In the genomic region with DNA sequence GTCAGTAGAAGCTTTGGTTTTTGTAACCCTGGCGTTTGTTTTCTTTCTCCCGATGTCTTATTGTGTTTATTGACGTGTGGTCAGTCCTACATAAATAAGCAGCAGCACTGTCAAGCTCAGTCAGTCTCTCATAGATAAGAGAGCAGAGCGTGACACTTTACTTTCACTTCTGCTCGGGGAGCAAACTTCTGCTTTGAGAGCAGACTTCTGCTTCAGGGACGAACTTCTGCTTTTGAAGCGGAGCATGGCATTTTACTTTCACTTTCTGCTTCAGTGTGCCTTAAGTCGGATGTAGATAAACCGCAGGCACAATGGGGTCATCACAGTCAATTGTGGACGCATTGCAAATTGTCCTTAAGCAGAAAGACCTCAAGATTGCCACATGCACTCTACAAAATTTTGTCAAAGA, we compare ENCODE assay signal across 8 mouse cellular contexts.
DNase-seq lines count a peak whose midpoint lies in the region; ATAC-seq and TF ChIP-seq lines count a peak whose summit lies in the region.

No protein-coding gene starts in this region.

- H3K4me3 ChIP-seq in MEL (ENCODE audit: control insufficient read depth in 1 of 2, insufficient read depth in 1 of 2, low read depth in 2 of 2, low read length in 2 of 2): peak overlapping the region; percentile 58 to 64
- no peak overlapping the region for H3K4me3 ChIP-seq in hindbrain, embryonic 10.5 days
- H3K4me3 ChIP-seq in midbrain, postnatal 0 days (ENCODE audit: low read depth, low read length): no peak overlapping the region

- 0 out of 4 replicates have a peak, but pooled peaks of 1 of the 2 experiments have one; percentile 7 for TF ChIP-seq EP300 in MEL (IDR thresholded peaks at IDR 0.05; ENCODE audit: low read depth in 1 of 2, low read length in 2 of 2)

- H3K79me2 ChIP-seq in MEL (ENCODE audit: control insufficient read depth, insufficient read depth, low read length, poor library complexity): no peaks in the 10 kb centered on the region

- peak overlapping the region; percentile 57 for H3K9ac ChIP-seq in MEL (ENCODE audit: control insufficient read depth, low read depth, low read length, poor library complexity, severe bottlenecking)
- H3K9ac ChIP-seq in midbrain, postnatal 0 days (replicated peaks; ENCODE audit: low read length, poor library complexity, severe bottlenecking): no peak overlapping the region

- no peak for TF ChIP-seq CTCF in MEL (IDR thresholded peaks at IDR 0.05 in 2 of 3, conservative IDR thresholded peaks at IDR 0.05 in 1 of 3; ENCODE audit: control insufficient read depth in 1 of 3, insufficient read depth in 1 of 3, low read depth in 2 of 3, low read length in 3 of 3, poor library complexity in 1 of 3, severe bottlenecking in 1 of 3)
- no peak for TF ChIP-seq CTCF in midbrain, postnatal 0 days (IDR thresholded peaks at IDR 0.05)

- H3K4me1 ChIP-seq in MEL (ENCODE audit: control insufficient read depth in 1 of 2, insufficient read depth in 2 of 2, low read length in 2 of 2): no peaks in the 10 kb centered on the region
- no peaks in the 10 kb centered on the region for H3K4me1 ChIP-seq in hindbrain, embryonic 10.5 days (replicated peaks)
- no peaks in the 10 kb centered on the region for H3K4me1 ChIP-seq in midbrain, postnatal 0 days (ENCODE audit: insufficient read depth, low read length)

- H3K36me3 ChIP-seq in MEL (ENCODE audit: control insufficient read depth in 1 of 2, insufficient read depth in 2 of 2, low read length in 2 of 2): no peaks in the 10 kb centered on the region
- no peaks in the 10 kb centered on the region for H3K36me3 ChIP-seq in hindbrain, embryonic 10.5 days
- no peaks in the 10 kb centered on the region for H3K36me3 ChIP-seq in midbrain, postnatal 0 days (ENCODE audit: insufficient read depth, low read length)

- H3K9me3 ChIP-seq in MEL (replicated peaks; ENCODE audit: insufficient read depth, low read length): no peaks in the 10 kb centered on the region
- H3K9me3 ChIP-seq in hindbrain, embryonic 10.5 days: peaks cover 35% of the 10 kb centered on the region
- 0 out of 2 replicates have a peak, but pooled peaks cover 11% of the 10 kb centered on the region for H3K9me3 ChIP-seq in midbrain, postnatal 0 days (ENCODE audit: low read length)

- TF ChIP-seq RAD21 in MEL (IDR thresholded peaks at IDR 0.05; ENCODE audit: low read depth, low read length): no peak

- no peak; a peak in 2 of 4 replicates for TF ChIP-seq POLR2A in MEL (IDR thresholded peaks at IDR 0.05; ENCODE audit: control insufficient read depth in 1 of 2, insufficient read depth in 1 of 2, low read depth in 1 of 2, low read length in 2 of 2, poor library complexity in 1 of 2)

- intact Hi-C loops in heart, postnatal 10 days (cut with DNase I): no loop called here
- intact Hi-C loops in gastrocnemius, postnatal 36 days (cut with DNase I): no loop called here

- H3K27me3 ChIP-seq in MEL (ENCODE audit: control insufficient read depth in 1 of 2, insufficient read depth in 2 of 2, low read length in 2 of 2): no peaks in the 10 kb centered on the region
- no peaks in the 10 kb centered on the region for H3K27me3 ChIP-seq in hindbrain, embryonic 10.5 days (ENCODE audit: insufficient read depth, poor library complexity, severe bottlenecking)
- H3K27me3 ChIP-seq in midbrain, postnatal 0 days (ENCODE audit: insufficient read depth, low read length): no peaks in the 10 kb centered on the region

- 90% methylated on average over 10 of the region's 10 CpGs for WGBS in hindbrain, embryonic 10.5 days
- 92% methylated on average over 10 of the region's 10 CpGs for WGBS in midbrain, postnatal 0 days

- H3K27ac ChIP-seq in MEL (ENCODE audit: control insufficient read depth, low read depth, low read length): peak overlapping the region; percentile 91
- no peak overlapping the region for H3K27ac ChIP-seq in hindbrain, embryonic 10.5 days
- H3K27ac ChIP-seq in midbrain, postnatal 0 days (ENCODE audit: low read depth, low read length): no peak overlapping the region

- peak; percentile 90 for ATAC-seq in megakaryocyte-erythroid progenitor cell, adult 5-6 weeks (replicated peaks; ENCODE audit: low FRiP score, low TSS enrichment, poor library complexity, severe bottlenecking)
- ATAC-seq in midbrain, postnatal 0 days (ENCODE audit: low FRiP score): no peak

- H3K4me2 ChIP-seq in midbrain, postnatal 0 days (ENCODE audit: low read depth, low read length, poor library complexity, severe bottlenecking): no peak overlapping the region

- peak; percentile 75 to 80 for DNase-seq in B cell, adult 2 months
- DNase-seq in MEL (ENCODE audit: low read depth, low spot score): peak; percentile 92
- DNase-seq in heart, postnatal 10 days: peak; percentile 24 to 31
- no peak for DNase-seq in hindbrain, embryonic 10.5 days (ENCODE audit: low spot score)
- no peak for DNase-seq in midbrain, postnatal 0 days (ENCODE audit: low spot score)
- DNase-seq in ovary, postnatal 14 days (ENCODE audit: low spot score): no peak
- no peak for DNase-seq in gastrocnemius, postnatal 36 days

TF ChIP-seq in MEL, 35 proteins besides CTCF, POLR2A, EP300 and RAD21:
- no peak for TF ChIP-seq BHLHE40 (IDR thresholded peaks at IDR 0.05; ENCODE audit: borderline replicate concordance, low read depth, low read length)
- TF ChIP-seq E2F4 (IDR thresholded peaks at IDR 0.05; ENCODE audit: borderline replicate concordance, low read depth, low read length): no peak
- no peak for TF ChIP-seq GABPA (IDR thresholded peaks at IDR 0.05; ENCODE audit: low read depth, low read length)
- TF ChIP-seq ETS1 (IDR thresholded peaks at IDR 0.05; ENCODE audit: low read depth, low read length): peak; percentile 95
- TF ChIP-seq USF2 (IDR thresholded peaks at IDR 0.05; ENCODE audit: borderline replicate concordance in 1 of 2, insufficient read depth in 1 of 2, low read depth in 1 of 2, low read length in 2 of 2): no peak
- no peak for TF ChIP-seq UBTF (IDR thresholded peaks at IDR 0.05; ENCODE audit: borderline replicate concordance, insufficient read depth, low read depth, low read length)
- TF ChIP-seq NRF1 (IDR thresholded peaks at IDR 0.05; ENCODE audit: insufficient read depth, low read depth, low read length, poor library complexity, severe bottlenecking): no peak
- TF ChIP-seq ZC3H11A (IDR thresholded peaks at IDR 0.05; ENCODE audit: low read depth, low read length): no peak
- TF ChIP-seq NELFE (IDR thresholded peaks at IDR 0.05; ENCODE audit: low read depth, low read length): no peak
- no peak for TF ChIP-seq POLR2AphosphoS2 (IDR thresholded peaks at IDR 0.05; ENCODE audit: low read length)
- no peak for TF ChIP-seq MEF2A (IDR thresholded peaks at IDR 0.05; ENCODE audit: extremely low read depth, insufficient replicate concordance, low read depth, low read length, poor library complexity, severe bottlenecking)
- TF ChIP-seq TAL1 (IDR thresholded peaks at IDR 0.05; ENCODE audit: low read length): no peak
- TF ChIP-seq MXI1 (IDR thresholded peaks at IDR 0.05; ENCODE audit: low read depth, low read length): peak; percentile 95
- TF ChIP-seq ZKSCAN1 (IDR thresholded peaks at IDR 0.05; ENCODE audit: low read depth, low read length): no peak
- TF ChIP-seq JUND (IDR thresholded peaks at IDR 0.05; ENCODE audit: low read depth, low read length): no peak
- no peak for TF ChIP-seq KAT2A (conservative IDR thresholded peaks at IDR 0.05; ENCODE audit: low read depth, low read length)
- TF ChIP-seq ELF1 (IDR thresholded peaks at IDR 0.05; ENCODE audit: low read depth, low read length): no peak
- TF ChIP-seq RCOR1 (IDR thresholded peaks at IDR 0.05; ENCODE audit: low read depth, low read length): no peak
- peak; percentile 25; the same call in 1 of the 2 replicates for TF ChIP-seq HCFC1 (IDR thresholded peaks at IDR 0.05; ENCODE audit: low read depth, low read length)
- TF ChIP-seq MYC (IDR thresholded peaks at IDR 0.05; ENCODE audit: low read depth, low read length): 0 out of 2 replicates have a peak, but pooled peaks have one; percentile 11
- TF ChIP-seq GATA1 (IDR thresholded peaks at IDR 0.05; ENCODE audit: low read depth, low read length): peak; percentile 57
- peak; percentile 89 for TF ChIP-seq SIN3A (IDR thresholded peaks at IDR 0.05; ENCODE audit: low read length)
- TF ChIP-seq CHD2 (IDR thresholded peaks at IDR 0.05; ENCODE audit: low read length): no peak
- TF ChIP-seq USF1 (IDR thresholded peaks at IDR 0.05; ENCODE audit: low read depth, low read length): no peak
- no peak for TF ChIP-seq ZNF384 (IDR thresholded peaks at IDR 0.05; ENCODE audit: low read depth, low read length)
- TF ChIP-seq MAX (IDR thresholded peaks at IDR 0.05; ENCODE audit: low read length): no peak
- no peak for TF ChIP-seq SMC3 (IDR thresholded peaks at IDR 0.05; ENCODE audit: low read depth, low read length)
- TF ChIP-seq CHD1 (IDR thresholded peaks at IDR 0.05; ENCODE audit: low read depth, low read length): no peak
- TF ChIP-seq ZMIZ1 (IDR thresholded peaks at IDR 0.05; ENCODE audit: low read depth, low read length): no peak
- 0 out of 2 replicates have a peak, but pooled peaks have one; percentile 33 for TF ChIP-seq MAZ (IDR thresholded peaks at IDR 0.05; ENCODE audit: low read depth, low read length)
- no peak for TF ChIP-seq MYB (IDR thresholded peaks at IDR 0.05; ENCODE audit: low read depth, low read length)
- TF ChIP-seq POLR2AphosphoS5 (IDR thresholded peaks at IDR 0.05; ENCODE audit: borderline replicate concordance, low read depth, low read length): no peak
- 0 out of 2 replicates have a peak, but pooled peaks have one; percentile 2 for TF ChIP-seq TCF12 (IDR thresholded peaks at IDR 0.05; ENCODE audit: low read depth, low read length)
- TF ChIP-seq TBP (IDR thresholded peaks at IDR 0.05; ENCODE audit: low read depth, low read length): no peak
- TF ChIP-seq MAFK (IDR thresholded peaks at IDR 0.05; ENCODE audit: borderline replicate concordance, low read depth, low read length): no peak

Comparison
In these comparisons a context has a peak if more than half of its experiments do, and no peak if none do; other contexts are left out.
1. DNase-seq: peak in B cell, adult 2 months (2 of 2), MEL (single experiment) and heart, postnatal 10 days (2 of 2); none in hindbrain, embryonic 10.5 days (single experiment), midbrain, postnatal 0 days (single experiment), ovary, postnatal 14 days (single experiment) and gastrocnemius, postnatal 36 days (0 of 2).
2. H3K4me3 ChIP-seq: peak in MEL (2 of 2); none in hindbrain, embryonic 10.5 days (single experiment) and midbrain, postnatal 0 days (single experiment).